Mouse (Mus musculus): ENCODE data around the gene Palld. TPM values are rescaled to one million over a fixed set of nuclear protein-coding genes. Genes with fewer than 3 reads are reported as not detected.

Palld gene
- polyA plus RNA-seq, 1 experiment from 2014 or later: 166 TPM

- H3K27me3 ChIP-seq (replicated peaks): no peaks in the 10 kb centered on the region
- no peak overlapping the region for H3K27ac ChIP-seq (replicated peaks)
- H3K4me3 ChIP-seq: no peak overlapping the region
- peaks cover 51% of the 10 kb centered on the region for H3K4me1 ChIP-seq
- H3K9me3 ChIP-seq: no peaks in the 10 kb centered on the region
- H3K36me3 ChIP-seq: peaks cover 18% of the 10 kb centered on the region
- ATAC-seq (ENCODE audit: extremely low read depth, insufficient number of reproducible peaks, low FRiP score, low TSS enrichment): no peak
- 64% methylated on average over 4 of the region's 4 CpGs for WGBS
- no peak overlapping the region for H3K9ac ChIP-seq
- no peak overlapping the region for H3K4me2 ChIP-seq
Observed at GRCm38 (mm10) chr8:61563378-61563777, 339.1 kb downstream of the Palld start.

GRCm38 (mm10) chr8:61562626-61563025 is 339.9 kb downstream of the Palld start:
- peaks cover 15% of the 10 kb centered on the region for H3K36me3 ChIP-seq
- 83% methylated on average over 4 of the region's 4 CpGs for WGBS
- H3K27me3 ChIP-seq (replicated peaks): no peaks in the 10 kb centered on the region
- no peak for ATAC-seq (ENCODE audit: extremely low read depth, insufficient number of reproducible peaks, low FRiP score, low TSS enrichment)
- no peak overlapping the region for H3K27ac ChIP-seq (replicated peaks)
- no peaks in the 10 kb centered on the region for H3K9me3 ChIP-seq
- peaks cover 56% of the 10 kb centered on the region for H3K4me1 ChIP-seq
- no peak overlapping the region for H3K4me2 ChIP-seq
- no peak overlapping the region for H3K9ac ChIP-seq
- H3K4me3 ChIP-seq: no peak overlapping the region

GRCm38 (mm10) chr8:61561220-61561619 is 341.3 kb downstream of the Palld start:
- ATAC-seq (ENCODE audit: extremely low read depth, insufficient number of reproducible peaks, low FRiP score, low TSS enrichment): no peak
- Histone ChIP-seq H3K27ac (replicated peaks) (no peak overlapping the region), H3K9me3 (no peaks in the 10 kb centered on the region), H3K4me2 (no peak overlapping the region), H3K9ac (no peak overlapping the region), H3K4me3 (no peak overlapping the region), H3K36me3 (peaks cover 13% of the 10 kb centered on the region), H3K4me1 (peaks cover 54% of the 10 kb centered on the region), H3K27me3 (replicated peaks) (no peaks in the 10 kb centered on the region)
- 88% methylated on average over 5 of the region's 5 CpGs for WGBS

GRCm38 (mm10) chr8:61559979-61560378 is 342.5 kb downstream of the Palld start:
- Histone ChIP-seq H3K4me3 (no peak overlapping the region), H3K27me3 (replicated peaks) (no peaks in the 10 kb centered on the region), H3K4me1 (peaks cover 63% of the 10 kb centered on the region), H3K9ac (no peak overlapping the region), H3K27ac (replicated peaks) (peak overlapping the region; percentile 34; the same call in 1 of the 2 replicates), H3K36me3 (peaks cover 13% of the 10 kb centered on the region), H3K9me3 (no peaks in the 10 kb centered on the region), H3K4me2 (no peak overlapping the region)
- ATAC-seq (ENCODE audit: extremely low read depth, insufficient number of reproducible peaks, low FRiP score, low TSS enrichment): no peak
- 81% methylated on average over 4 of the region's 4 CpGs for WGBS

GRCm38 (mm10) chr8:61559450-61559849 is 343.0 kb downstream of the Palld start:
- Histone ChIP-seq H3K4me3 (no peak overlapping the region), H3K9me3 (no peaks in the 10 kb centered on the region), H3K36me3 (peaks cover 13% of the 10 kb centered on the region), H3K4me2 (no peak overlapping the region), H3K27ac (replicated peaks) (peak overlapping the region; percentile 34; the same call in 1 of the 2 replicates), H3K4me1 (peaks cover 64% of the 10 kb centered on the region), H3K27me3 (replicated peaks) (no peaks in the 10 kb centered on the region), H3K9ac (peak overlapping the region; percentile 28; the same call in 1 of the 2 replicates)
- WGBS: 53% methylated on average over 5 of the region's 5 CpGs
- no peak for ATAC-seq (ENCODE audit: extremely low read depth, insufficient number of reproducible peaks, low FRiP score, low TSS enrichment)

GRCm38 (mm10) chr8:61558051-61558846 is 344.2 kb downstream of the Palld start:
- ATAC-seq (ENCODE audit: extremely low read depth, insufficient number of reproducible peaks, low FRiP score, low TSS enrichment): no peak
- no peak overlapping the region for H3K4me2 ChIP-seq
- H3K9me3 ChIP-seq: no peaks in the 10 kb centered on the region
- no peak overlapping the region for H3K4me3 ChIP-seq
- H3K9ac ChIP-seq: no peak overlapping the region
- 62% methylated on average over 12 of the region's 12 CpGs for WGBS
- peaks cover 17% of the 10 kb centered on the region for H3K36me3 ChIP-seq
- H3K4me1 ChIP-seq: peaks cover 55% of the 10 kb centered on the region
- H3K27ac ChIP-seq (replicated peaks): no peak overlapping the region
- no peaks in the 10 kb centered on the region for H3K27me3 ChIP-seq (replicated peaks)

- Histone ChIP-seq H3K9me3 (no peaks in the 10 kb centered on the region), H3K36me3 (peaks cover 13% of the 10 kb centered on the region), H3K27me3 (replicated peaks) (no peaks in the 10 kb centered on the region), H3K27ac (replicated peaks) (no peak overlapping the region), H3K4me3 (no peak overlapping the region), H3K9ac (no peak overlapping the region), H3K4me1 (peaks cover 68% of the 10 kb centered on the region), H3K4me2 (no peak overlapping the region)
- ATAC-seq (ENCODE audit: extremely low read depth, insufficient number of reproducible peaks, low FRiP score, low TSS enrichment): no peak
Observed at GRCm38 (mm10) chr8:61557036-61557435, 345.5 kb downstream of the Palld start.

- ATAC-seq (ENCODE audit: extremely low read depth, insufficient number of reproducible peaks, low FRiP score, low TSS enrichment): no peak
- H3K4me2 ChIP-seq: no peak overlapping the region
- H3K36me3 ChIP-seq: peaks cover 5% of the 10 kb centered on the region
- H3K4me1 ChIP-seq: peaks cover 68% of the 10 kb centered on the region
- H3K4me3 ChIP-seq: no peak overlapping the region
- no peaks in the 10 kb centered on the region for H3K27me3 ChIP-seq (replicated peaks)
- H3K27ac ChIP-seq (replicated peaks): no peak overlapping the region
- WGBS: 76% methylated on average over 8 of the region's 8 CpGs
- H3K9ac ChIP-seq: no peak overlapping the region
- H3K9me3 ChIP-seq: no peaks in the 10 kb centered on the region
Observed at GRCm38 (mm10) chr8:61556219-61556618, 346.3 kb downstream of the Palld start.

GRCm38 (mm10) chr8:61555343-61555742 is 347.1 kb downstream of the Palld start:
- Histone ChIP-seq H3K9ac (no peak overlapping the region), H3K4me3 (no peak overlapping the region), H3K4me2 (no peak overlapping the region), H3K9me3 (no peaks in the 10 kb centered on the region), H3K27ac (replicated peaks) (no peak overlapping the region), H3K27me3 (replicated peaks) (no peaks in the 10 kb centered on the region), H3K4me1 (peaks cover 65% of the 10 kb centered on the region), H3K36me3 (peaks cover 9% of the 10 kb centered on the region)
- no peak for ATAC-seq (ENCODE audit: extremely low read depth, insufficient number of reproducible peaks, low FRiP score, low TSS enrichment)
- 62% methylated on average over 6 of the region's 6 CpGs for WGBS

- Histone ChIP-seq H3K4me3 (no peak overlapping the region), H3K9ac (no peak overlapping the region), H3K27me3 (replicated peaks) (no peaks in the 10 kb centered on the region), H3K27ac (replicated peaks) (no peak overlapping the region), H3K4me1 (peaks cover 40% of the 10 kb centered on the region), H3K9me3 (peaks cover 14% of the 10 kb centered on the region; the same call in 1 of the 2 replicates), H3K36me3 (peaks cover 34% of the 10 kb centered on the region), H3K4me2 (no peak overlapping the region)
- WGBS: 84% methylated on average over 8 of the region's 8 CpGs
- ATAC-seq (ENCODE audit: extremely low read depth, insufficient number of reproducible peaks, low FRiP score, low TSS enrichment): no peak
Observed at GRCm38 (mm10) chr8:61552755-61553402, 349.6 kb downstream of the Palld start.

GRCm38 (mm10) chr8:61552221-61552620 is 350.3 kb downstream of the Palld start:
- H3K4me1 ChIP-seq: peaks cover 34% of the 10 kb centered on the region
- no peak overlapping the region for H3K9ac ChIP-seq
- WGBS: 53% methylated on average over 6 of the region's 6 CpGs
- H3K4me3 ChIP-seq: no peak overlapping the region
- peaks cover 40% of the 10 kb centered on the region for H3K36me3 ChIP-seq
- no peak overlapping the region for H3K4me2 ChIP-seq
- peak overlapping the region; percentile 25; the same call in 1 of the 2 replicates for H3K27ac ChIP-seq (replicated peaks)
- H3K27me3 ChIP-seq (replicated peaks): no peaks in the 10 kb centered on the region
- H3K9me3 ChIP-seq: peaks cover 14% of the 10 kb centered on the region; the same call in 1 of the 2 replicates
- no peak for ATAC-seq (ENCODE audit: extremely low read depth, insufficient number of reproducible peaks, low FRiP score, low TSS enrichment)

All from heart, embryonic 13.5 days (tissue).